Mouse (Mus musculus) limb, embryonic 12.5 days (tissue): Measurements from ENCODE around the gene Atp6v1a. TPM values are rescaled to one million over a fixed set of nuclear protein-coding genes. Genes with fewer than 3 reads are reported as not detected.

Source experiments
- ATAC-seq: fragments of 200-750 bp; cut with Nextera tagmentation; 2 replicates; pipeline ENCODE4 v1.8.0; 2017; ENCODE audit warnings: low read depth, moderate TSS enrichment; ENCODE audit not compliant: insufficient number of reproducible peaks, insufficient read depth, low FRiP score, low TSS enrichment
- H3K27ac ChIP-seq: fragments of 300-500 bp; sonication (generic); 2 replicates; pipeline ENCODE4 v1.5.1; 2016; ENCODE audit warnings: mild to moderate bottlenecking, moderate library complexity
- H3K27me3 ChIP-seq: fragments of 300-500 bp; sonication (generic); 2 replicates; pipeline ENCODE4 v1.6.1; 2016; ENCODE audit warnings: mild to moderate bottlenecking, moderate library complexity
- H3K36me3 ChIP-seq: fragments of 300-500 bp; sonication (generic); 2 replicates; pipeline ENCODE4 v1.6.1; 2016; ENCODE audit warnings: mild to moderate bottlenecking, moderate library complexity
- H3K4me1 ChIP-seq: fragments of 300-500 bp; sonication (generic); replicated peaks from 2 replicates; pipeline ENCODE4 v1.6.1; 2016
- H3K4me2 ChIP-seq: fragments of 300-500 bp; sonication (generic); 2 replicates; pipeline ENCODE4 v1.6.1; 2016; ENCODE audit warnings: mild to moderate bottlenecking, moderate library complexity
- H3K4me3 ChIP-seq: fragments of 300-500 bp; sonication (generic); replicated peaks from 2 replicates; pipeline ENCODE4 v1.5.1; 2016; ENCODE audit warnings: mild to moderate bottlenecking
- H3K9ac ChIP-seq: fragments of 300-500 bp; sonication (generic); replicated peaks from 2 replicates; pipeline ENCODE4 v1.6.1; 2016; ENCODE audit warnings: mild to moderate bottlenecking, moderate library complexity
- H3K9me3 ChIP-seq: fragments of 300-500 bp; sonication (generic); 2 replicates; pipeline ENCODE4 v1.6.1; 2016; ENCODE audit warnings: mild to moderate bottlenecking, moderate library complexity
- WGBS: fragments of 180-500 bp; shearing (Covaris S2); methylation state at CpG from one replicate; pipeline ENCODE4 v1.1.7; 2016; 5-methylcytosine and 5-hydroxymethylcytosine counted together
- polyA plus RNA-seq: library from polyadenylated mRNA; unstranded; fragments of >200 nt; fragmentation: Nextera tagmentation; extraction: Ambion mirVana; gene quantifications from 2 replicates; pipeline ENCODE4 v1.2.1, GENCODE M21; 2016

The Atp6v1a gene
- polyA plus RNA-seq, 1 experiment from 2014 or later: 34.2 TPM

DNA sequence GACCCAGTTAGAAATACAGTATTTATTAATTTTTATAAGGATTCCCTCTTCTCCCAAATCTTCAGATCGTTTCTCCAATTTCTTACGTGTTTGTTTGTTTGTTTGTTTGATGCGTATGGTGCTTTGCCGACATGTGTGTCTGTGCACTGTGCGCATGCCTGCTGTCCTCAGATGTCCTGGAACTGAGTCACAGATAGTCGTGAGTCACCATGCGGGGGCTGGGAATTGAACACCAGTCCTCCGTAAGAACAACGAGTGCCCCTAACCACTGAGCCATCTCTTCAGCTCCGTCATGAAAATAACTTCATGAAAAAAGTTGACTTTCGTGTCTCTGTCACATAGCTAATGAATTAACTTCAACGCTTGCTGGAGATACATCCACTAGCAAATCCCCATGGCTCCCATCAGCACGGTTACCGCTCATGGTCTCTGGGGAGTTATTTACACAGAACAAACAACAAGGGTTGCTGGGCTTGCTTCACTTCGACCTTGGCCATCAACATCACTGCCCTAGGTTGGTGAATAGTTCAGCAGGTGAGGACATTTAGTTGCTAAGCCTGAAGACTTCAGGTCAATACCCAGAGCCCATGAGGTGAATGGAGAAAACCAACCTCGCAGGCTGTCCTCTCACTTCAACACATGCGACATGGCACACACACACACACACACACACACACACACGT lies 78.8 kb downstream of the Atp6v1a start:
- 95% methylated on average over 18 of the region's 18 CpGs for WGBS
- Histone ChIP-seq H3K36me3 (no peaks in the 10 kb centered on the region), H3K27me3 (no peaks in the 10 kb centered on the region), H3K4me3 (no peak overlapping the region), H3K9me3 (no peaks in the 10 kb centered on the region), H3K4me1 (0 out of 2 replicates have a peak, but pooled peaks cover 6% of the 10 kb centered on the region), H3K27ac (no peak overlapping the region), H3K9ac (no peak overlapping the region), H3K4me2 (no peak overlapping the region)
- no peak for ATAC-seq

DNA sequence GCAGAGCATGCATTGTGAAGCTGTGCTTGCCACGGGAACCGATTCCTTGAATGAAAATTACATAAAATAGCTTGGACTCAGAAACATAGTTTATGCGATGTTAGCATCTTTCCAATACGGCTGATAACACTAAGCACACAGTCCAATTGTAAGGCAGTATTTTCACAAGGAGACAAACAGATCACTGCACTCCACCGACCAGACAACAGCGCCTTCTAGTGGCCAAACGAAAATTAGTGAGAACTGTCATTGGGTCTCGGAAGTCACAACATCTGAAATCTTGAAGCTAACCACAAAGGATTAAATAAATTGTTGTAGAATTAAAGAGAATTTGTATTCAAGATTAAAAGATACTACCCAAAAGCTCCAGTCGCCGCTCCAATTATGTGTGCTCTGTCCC lies 80.8 kb downstream of the Atp6v1a start:
- no peaks in the 10 kb centered on the region for H3K36me3 ChIP-seq
- no peak for ATAC-seq
- WGBS: 29% methylated on average over 10 of the region's 10 CpGs

DNA sequence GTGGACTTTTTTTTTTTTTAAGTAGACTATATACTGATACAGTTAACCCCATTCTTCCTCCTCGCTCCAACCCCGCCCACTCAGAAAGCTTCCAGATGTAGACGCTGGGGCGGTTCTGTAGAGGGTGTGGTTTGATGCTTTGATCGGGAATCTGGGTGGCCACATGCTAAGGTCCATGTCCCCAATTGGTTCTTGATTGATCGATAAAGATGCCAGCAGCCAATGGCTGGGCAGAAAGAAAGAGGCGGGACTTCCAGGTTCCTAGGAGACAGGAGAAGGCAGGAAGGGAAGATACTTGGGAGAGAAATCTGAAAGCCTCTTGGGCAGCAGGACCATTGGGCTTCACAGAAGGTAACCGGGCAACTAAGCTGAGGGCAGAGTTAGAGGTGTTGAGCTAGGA lies 83.7 kb downstream of the Atp6v1a start:
- ATAC-seq: no peak
- H3K36me3 ChIP-seq: no peaks in the 10 kb centered on the region
- H3K4me1 ChIP-seq: peaks cover 20% of the 10 kb centered on the region
- no peak overlapping the region for H3K4me2 ChIP-seq
- no peaks in the 10 kb centered on the region for H3K9me3 ChIP-seq
- H3K27me3 ChIP-seq: no peaks in the 10 kb centered on the region
- 63% methylated on average over 8 of the region's 8 CpGs for WGBS
- no peak overlapping the region for H3K9ac ChIP-seq
- H3K27ac ChIP-seq: no peak overlapping the region
- H3K4me3 ChIP-seq: no peak overlapping the region

More for the DNA sequence above, 80.8 kb downstream of the Atp6v1a start:
- no peaks in the 10 kb centered on the region for H3K27me3 ChIP-seq
- H3K27ac ChIP-seq: no peak overlapping the region
- H3K4me2 ChIP-seq: no peak overlapping the region
- peaks cover 12% of the 10 kb centered on the region; the same call in 1 of the 2 replicates for H3K4me1 ChIP-seq
- H3K9ac ChIP-seq: no peak overlapping the region
- H3K9me3 ChIP-seq: no peaks in the 10 kb centered on the region
- no peak overlapping the region for H3K4me3 ChIP-seq

DNA sequence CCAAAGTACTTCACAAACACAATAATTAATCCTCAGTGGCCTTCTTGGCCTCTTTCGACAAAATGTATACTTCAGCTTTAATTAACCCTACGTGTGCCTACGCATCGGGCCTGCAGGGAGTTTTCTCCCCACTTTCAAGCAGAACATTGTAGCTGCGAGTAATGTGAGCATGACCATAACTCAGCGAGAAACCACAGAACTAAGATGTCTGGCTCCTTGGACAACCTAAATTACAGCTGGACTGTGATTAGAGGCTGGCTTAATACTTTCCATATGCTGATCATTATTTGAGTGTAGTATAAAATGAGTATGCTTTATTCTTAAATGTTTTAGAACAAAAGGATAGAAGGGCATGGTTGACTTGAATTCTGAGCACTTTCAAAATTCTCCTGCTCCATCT lies 86.2 kb downstream of the Atp6v1a start:
- no peaks in the 10 kb centered on the region for H3K9me3 ChIP-seq
- H3K27me3 ChIP-seq: no peaks in the 10 kb centered on the region
- H3K4me2 ChIP-seq: peak overlapping the region; percentile 15; the same call in 1 of the 2 replicates
- peaks cover 16% of the 10 kb centered on the region for H3K4me1 ChIP-seq
- 12% methylated on average over 6 of the region's 6 CpGs for WGBS
- no peak overlapping the region for H3K4me3 ChIP-seq
- no peak overlapping the region for H3K9ac ChIP-seq
- H3K36me3 ChIP-seq: no peaks in the 10 kb centered on the region
- peak; percentile 61; the same call in 1 of the 2 replicates for ATAC-seq
- H3K27ac ChIP-seq: peak overlapping the region; percentile 45; the same call in 1 of the 2 replicates

DNA sequence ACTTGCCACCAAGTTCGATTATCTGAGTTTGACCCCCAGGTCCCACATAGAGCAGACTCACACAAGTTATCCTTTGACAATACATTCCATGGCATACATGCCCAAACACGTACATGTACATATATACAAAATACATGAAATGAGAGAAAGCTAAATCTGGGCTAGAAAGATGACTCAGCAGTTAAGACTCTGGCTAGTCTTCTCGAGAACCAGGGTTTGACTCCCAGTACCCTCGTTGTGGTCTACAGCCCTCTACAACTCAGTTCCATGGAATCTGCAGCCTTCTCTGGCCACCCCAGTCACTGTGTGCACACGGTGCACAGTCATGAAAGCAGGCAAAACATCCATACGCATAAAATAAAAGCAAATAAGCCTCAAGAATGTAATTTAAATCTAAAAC lies 87.1 kb downstream of the Atp6v1a start:
- H3K9ac ChIP-seq: no peak overlapping the region
- no peaks in the 10 kb centered on the region for H3K9me3 ChIP-seq
- H3K36me3 ChIP-seq: no peaks in the 10 kb centered on the region
- ATAC-seq: no peak
- H3K27me3 ChIP-seq: no peaks in the 10 kb centered on the region
- no peak overlapping the region for H3K4me3 ChIP-seq
- H3K27ac ChIP-seq: no peak overlapping the region
- 71% methylated on average over 6 of the region's 6 CpGs for WGBS
- H3K4me1 ChIP-seq: peaks cover 15% of the 10 kb centered on the region
- H3K4me2 ChIP-seq: no peak overlapping the region

DNA sequence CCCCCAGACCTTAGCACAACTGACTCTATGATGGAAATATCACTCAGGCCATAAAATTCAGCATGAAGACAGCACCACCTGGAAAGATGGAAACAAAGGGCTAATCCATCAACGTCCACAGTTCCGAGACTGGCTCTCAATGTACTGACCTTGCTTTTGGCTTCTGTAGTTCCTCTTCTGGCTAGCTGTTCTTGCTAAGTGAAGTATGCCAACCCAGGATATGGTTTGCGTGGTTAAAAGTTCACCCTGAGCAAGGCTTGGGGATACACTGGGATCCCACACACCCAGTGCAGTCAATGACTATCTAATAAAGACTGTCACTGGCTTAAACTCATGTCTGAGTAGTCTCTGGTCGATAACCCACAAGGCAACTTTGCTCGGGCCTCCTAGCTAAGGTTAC lies 89.4 kb downstream of the Atp6v1a start:
- no peak overlapping the region for H3K27ac ChIP-seq
- H3K36me3 ChIP-seq: no peaks in the 10 kb centered on the region
- H3K4me3 ChIP-seq: no peak overlapping the region
- WGBS: 80% methylated on average over 5 of the region's 5 CpGs
- no peaks in the 10 kb centered on the region for H3K9me3 ChIP-seq
- no peaks in the 10 kb centered on the region for H3K27me3 ChIP-seq
- no peak overlapping the region for H3K9ac ChIP-seq
- peaks cover 15% of the 10 kb centered on the region for H3K4me1 ChIP-seq
- H3K4me2 ChIP-seq: no peak overlapping the region
- no peak for ATAC-seq

DNA sequence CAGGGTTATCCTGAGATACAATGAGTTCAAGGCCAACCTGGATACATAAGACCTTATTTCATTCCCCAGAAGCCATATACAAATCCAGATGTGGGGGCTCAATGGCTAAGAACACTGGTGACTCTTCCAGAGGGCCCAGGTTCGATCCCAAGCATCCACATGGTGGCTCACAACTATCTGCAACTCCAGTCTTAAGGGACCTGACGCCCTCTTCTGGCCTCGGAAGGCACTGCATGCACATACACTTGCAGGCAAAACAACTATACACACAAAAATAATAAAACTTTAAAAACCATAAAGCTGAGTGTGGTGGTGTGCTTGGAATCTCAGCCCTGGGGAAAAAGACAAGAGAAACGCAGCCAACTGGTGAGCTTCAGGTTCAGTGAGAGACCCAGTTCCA lies 100.4 kb downstream of the Atp6v1a start:
- H3K4me1 ChIP-seq: no peaks in the 10 kb centered on the region
- H3K36me3 ChIP-seq: no peaks in the 10 kb centered on the region
- H3K27me3 ChIP-seq: no peaks in the 10 kb centered on the region
- H3K4me2 ChIP-seq: no peak overlapping the region
- no peak for ATAC-seq
- H3K4me3 ChIP-seq: no peak overlapping the region
- no peak overlapping the region for H3K9ac ChIP-seq
- H3K27ac ChIP-seq: no peak overlapping the region
- H3K9me3 ChIP-seq: 0 out of 2 replicates have a peak, but pooled peaks cover 3% of the 10 kb centered on the region
- WGBS: 79% methylated on average over 4 of the region's 4 CpGs

Other genes with a start within 250 kb of the Atp6v1a start
- gene Ccdc191, start 249.9 kb downstream of the Atp6v1a start, polyA plus RNA-seq: 15.1 and 18.1 TPM in 2 replicates
- gene Qtrt2, start 212.9 kb downstream of the Atp6v1a start, polyA plus RNA-seq: 32.1 and 37.7 TPM in 2 replicates
- 0.77 and 0.83 TPM in 2 replicates for gene Zdhhc23, start 159.9 kb downstream of the Atp6v1a start, polyA plus RNA-seq
- gene Gramd1c, start 76.4 kb downstream of the Atp6v1a start, polyA plus RNA-seq: 6.4 and 7.3 TPM in 2 replicates
- gene Naa50, start 125 bp upstream of the Atp6v1a start, polyA plus RNA-seq: 121 and 130 TPM in 2 replicates
- 3.6 and 4.5 TPM in 2 replicates for gene Usf3, start 33.5 kb upstream of the Atp6v1a start, polyA plus RNA-seq
- 0.06 and 0.10 TPM in 2 replicates for gene Sidt1, start 193.5 kb upstream of the Atp6v1a start, polyA plus RNA-seq
- 27.5 and 32.2 TPM in 2 replicates for gene Spice1, start 207.4 kb upstream of the Atp6v1a start, polyA plus RNA-seq